Mouse (Mus musculus): ENCODE measurements at regions not wholly inside any gene's neighbourhood (a gene's known extent, or its start where the extent isn't known, plus 50 kb on each side); places are given as distances from the start of the nearest gene placed in this dataset.

DNA sequence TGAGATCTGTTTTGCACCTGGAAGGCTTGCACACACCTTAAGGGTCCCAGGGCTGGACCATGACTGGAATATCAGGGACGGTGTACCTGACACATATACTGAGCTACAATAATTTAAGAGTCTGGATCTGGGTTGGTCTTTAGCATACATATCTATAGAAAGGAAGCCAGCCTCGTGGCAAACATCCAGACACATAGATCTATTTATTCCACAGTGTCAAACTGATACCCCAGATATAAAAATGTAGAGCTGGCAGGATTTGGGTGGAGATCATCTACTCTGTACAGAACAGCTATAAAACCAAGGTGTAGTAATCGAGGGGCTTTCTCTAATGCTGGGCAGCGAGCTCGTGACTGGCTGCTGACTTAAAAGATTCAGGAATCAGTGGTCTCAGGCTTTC, 81.1 kb upstream of the Slc38a2 start:
- TF ChIP-seq POLR2A (IDR thresholded peaks at IDR 0.05; ENCODE audit: control insufficient read depth, extremely low read depth, insufficient read depth, low read length, poor library complexity) (no peak), CTCF (IDR thresholded peaks at IDR 0.05; ENCODE audit: borderline replicate concordance, control insufficient read depth, extremely low read depth, insufficient read depth, low read length, poor library complexity) (no peak)
